Mouse (Mus musculus) neural tube, embryonic 12.5 days (tissue): ENCODE measurements around the gene Dhrs4. TPM values are rescaled to one million over a fixed set of nuclear protein-coding genes. Genes with fewer than 3 reads are reported as not detected.

Source experiments
- ATAC-seq: fragments of 200-750 bp; cut with Nextera tagmentation; 2 replicates; pipeline ENCODE4 v1.8.0; 2017; ENCODE audit warnings: low read depth, mild to moderate bottlenecking, moderate TSS enrichment, moderate library complexity; ENCODE audit not compliant: low FRiP score
- H3K27ac ChIP-seq: fragments of 300-500 bp; sonication (generic); 2 replicates; pipeline ENCODE4 v1.5.1; 2016
- H3K27me3 ChIP-seq: fragments of 300-500 bp; sonication (generic); replicated peaks from 2 replicates; pipeline ENCODE4 v1.6.1; 2016; ENCODE audit warnings: mild to moderate bottlenecking
- H3K36me3 ChIP-seq: fragments of 300-500 bp; sonication (generic); 2 replicates; pipeline ENCODE4 v1.6.1; 2016; ENCODE audit warnings: mild to moderate bottlenecking
- H3K4me1 ChIP-seq: fragments of 300-500 bp; sonication (generic); 2 replicates; pipeline ENCODE4 v1.6.1; 2016
- H3K4me2 ChIP-seq: fragments of 300-500 bp; sonication (generic); replicated peaks from 2 replicates; pipeline ENCODE4 v1.6.1; 2016; ENCODE audit warnings: mild to moderate bottlenecking
- H3K4me3 ChIP-seq: fragments of 300-500 bp; sonication (generic); 2 replicates; pipeline ENCODE4 v1.5.1; 2016
- H3K9ac ChIP-seq: fragments of 300-500 bp; sonication (generic); 2 replicates; pipeline ENCODE4 v1.6.1; 2016; ENCODE audit warnings: mild to moderate bottlenecking
- H3K9me3 ChIP-seq: fragments of 300-500 bp; sonication (generic); 2 replicates; pipeline ENCODE4 v1.6.1; 2016; ENCODE audit warnings: mild to moderate bottlenecking
- WGBS: fragments of 180-500 bp; shearing (Covaris S2); methylation state at CpG from one replicate; pipeline ENCODE4 v1.1.7; 2016; 5-methylcytosine and 5-hydroxymethylcytosine counted together
- polyA plus RNA-seq: library from polyadenylated mRNA; unstranded; fragments of >200 nt; fragmentation: Nextera tagmentation; extraction: Ambion mirVana; gene quantifications from 2 replicates; pipeline ENCODE4 v1.2.1, GENCODE M21; 2016

The Dhrs4 gene
- polyA plus RNA-seq: 41.5 and 41.7 TPM in 2 replicates

DNA sequence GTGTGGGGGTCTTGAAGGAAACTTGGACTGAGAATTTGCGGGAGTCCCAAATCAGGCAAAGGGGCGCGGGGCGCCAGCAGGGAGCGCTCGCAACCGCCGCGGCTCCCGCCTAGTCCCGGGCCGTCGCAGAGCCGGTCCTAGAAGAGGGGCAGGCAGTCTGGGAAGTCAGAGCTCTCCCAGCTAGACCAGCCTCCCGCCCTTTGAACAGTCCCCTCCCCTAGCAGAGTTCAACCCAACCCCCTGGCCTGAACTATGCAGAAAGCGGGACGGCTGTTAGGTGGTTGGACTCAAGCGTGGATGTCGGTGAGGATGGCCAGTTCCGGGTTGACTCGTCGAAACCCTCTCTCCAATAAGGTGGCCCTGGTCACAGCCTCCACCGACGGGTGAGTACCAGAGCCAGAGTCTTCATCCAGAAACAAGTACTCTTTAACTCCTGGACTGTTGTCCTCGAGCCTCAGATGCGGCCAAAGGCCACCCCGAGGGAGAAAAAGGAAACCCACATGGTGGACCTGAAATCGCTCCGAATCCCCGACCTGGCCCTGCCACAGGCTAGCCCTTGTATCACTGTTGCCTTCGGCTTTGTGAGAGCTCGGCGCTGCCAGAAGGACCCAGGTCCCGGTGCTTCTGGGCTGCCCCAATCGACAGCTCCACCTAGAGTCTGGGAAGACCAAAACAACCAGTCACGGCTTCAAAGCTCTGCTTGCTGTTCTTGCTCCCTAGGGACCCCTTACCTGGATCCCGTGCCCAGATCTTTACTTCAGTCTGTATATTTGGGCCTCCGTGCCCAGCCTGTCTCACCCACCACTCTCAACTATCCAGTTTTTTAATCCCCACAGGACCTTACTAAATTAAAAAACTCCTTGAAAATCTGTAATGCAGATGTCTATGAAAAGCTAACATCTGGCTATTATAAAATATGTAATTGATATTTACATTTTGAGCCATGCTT, at the start of gene Dhrs4:
Gene Dhrs4, plus strand, starts transcription at position 108 of the 949 bp plus-strand sequence.
- Histone ChIP-seq H3K27me3 (no peaks in the 10 kb centered on the region), H3K4me2 (peak within 1 kb of the TSS; percentile 58), H3K9me3 (no peaks in the 10 kb centered on the region), H3K4me3 (peak within 1 kb of the TSS; percentile 45), H3K4me1 (no peaks in the 10 kb centered on the region), H3K36me3 (no peaks in the 10 kb centered on the region), H3K27ac (no peak within 1 kb of the TSS), H3K9ac (peak within 1 kb of the TSS; percentile 61)
- under 1% methylated on average over 38 of the region's 38 CpGs for WGBS
- peak; percentile 95 for ATAC-seq

DNA sequence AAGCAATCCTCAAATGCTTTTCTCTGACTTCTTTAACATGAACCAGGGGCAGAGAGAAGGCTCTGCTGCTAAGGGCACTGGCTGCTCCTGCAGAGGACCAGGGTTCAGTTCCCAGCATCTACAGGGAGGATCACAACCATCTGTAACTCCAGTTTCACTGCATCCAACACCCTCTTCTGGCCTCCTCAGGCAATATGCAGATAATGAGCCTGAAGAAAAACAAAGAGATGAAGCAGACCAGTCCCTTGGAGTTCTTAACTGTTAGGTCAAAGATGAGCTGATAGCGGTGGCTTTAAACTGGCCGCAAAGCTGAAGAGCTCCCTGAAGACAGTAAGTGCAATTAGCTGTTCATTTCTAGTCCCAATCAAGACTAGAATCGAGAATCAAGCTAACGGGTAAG, 48.3 kb upstream of the Dhrs4 start:
- no peak overlapping the region for H3K27ac ChIP-seq
- H3K4me2 ChIP-seq: no peak overlapping the region
- no peaks in the 10 kb centered on the region for H3K27me3 ChIP-seq
- H3K9ac ChIP-seq: no peak overlapping the region
- no peaks in the 10 kb centered on the region for H3K36me3 ChIP-seq
- H3K9me3 ChIP-seq: no peaks in the 10 kb centered on the region
- no peak overlapping the region for H3K4me3 ChIP-seq
- no peaks in the 10 kb centered on the region for H3K4me1 ChIP-seq
- no peak for ATAC-seq
- 86% methylated on average over 4 of the region's 4 CpGs for WGBS

DNA sequence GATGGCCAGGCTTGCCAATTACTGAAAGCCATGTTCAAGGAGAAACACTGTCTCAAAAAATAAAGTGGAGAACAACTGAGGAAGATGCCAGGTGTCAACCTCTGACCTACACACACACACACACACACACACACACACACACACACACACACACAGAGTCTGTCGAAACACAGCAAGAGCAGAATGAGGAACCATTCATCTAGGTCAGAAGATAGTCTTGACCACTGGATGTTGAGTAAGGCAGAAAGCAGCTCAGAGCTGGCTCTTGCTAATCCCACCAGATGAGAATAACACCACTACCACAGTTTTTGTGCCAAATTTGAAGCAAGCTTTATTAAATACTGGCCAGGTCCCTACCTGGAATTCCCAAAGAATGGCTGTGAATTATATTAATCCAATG, 45.5 kb upstream of the Dhrs4 start:
- Histone ChIP-seq H3K4me3 (no peak overlapping the region), H3K4me2 (no peak overlapping the region), H3K27ac (no peak overlapping the region), H3K9ac (no peak overlapping the region), H3K9me3 (no peaks in the 10 kb centered on the region), H3K36me3 (no peaks in the 10 kb centered on the region), H3K27me3 (no peaks in the 10 kb centered on the region), H3K4me1 (no peaks in the 10 kb centered on the region)
- 89% methylated on average over 1 of the region's 1 CpGs for WGBS
- no peak for ATAC-seq

DNA sequence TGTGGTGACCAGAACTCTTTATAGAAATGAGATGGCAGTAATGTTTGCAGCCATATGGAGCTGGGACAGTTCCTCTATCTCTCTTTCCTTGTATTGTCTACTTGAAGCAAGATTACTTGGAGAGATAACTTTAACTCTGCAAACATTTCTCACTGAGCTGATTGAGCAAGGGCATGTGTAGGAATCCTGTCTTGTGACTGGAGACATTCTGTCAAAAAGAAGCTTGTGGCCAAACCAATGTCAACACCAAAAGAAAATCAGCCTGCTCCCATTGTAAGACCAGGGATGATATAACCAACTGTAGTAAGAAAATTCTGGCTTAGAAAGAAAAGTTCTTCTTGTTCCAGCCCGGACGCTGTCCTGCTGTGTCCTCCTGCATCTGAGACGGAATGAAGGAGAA, 43.7 kb upstream of the Dhrs4 start:
- H3K9me3 ChIP-seq: no peaks in the 10 kb centered on the region
- H3K27ac ChIP-seq: no peak overlapping the region
- H3K27me3 ChIP-seq: no peaks in the 10 kb centered on the region
- no peaks in the 10 kb centered on the region for H3K36me3 ChIP-seq
- no peak for ATAC-seq
- H3K4me1 ChIP-seq: no peaks in the 10 kb centered on the region
- WGBS: 85% methylated on average over 3 of the region's 3 CpGs
- H3K4me3 ChIP-seq: no peak overlapping the region
- no peak overlapping the region for H3K9ac ChIP-seq
- no peak overlapping the region for H3K4me2 ChIP-seq

DNA sequence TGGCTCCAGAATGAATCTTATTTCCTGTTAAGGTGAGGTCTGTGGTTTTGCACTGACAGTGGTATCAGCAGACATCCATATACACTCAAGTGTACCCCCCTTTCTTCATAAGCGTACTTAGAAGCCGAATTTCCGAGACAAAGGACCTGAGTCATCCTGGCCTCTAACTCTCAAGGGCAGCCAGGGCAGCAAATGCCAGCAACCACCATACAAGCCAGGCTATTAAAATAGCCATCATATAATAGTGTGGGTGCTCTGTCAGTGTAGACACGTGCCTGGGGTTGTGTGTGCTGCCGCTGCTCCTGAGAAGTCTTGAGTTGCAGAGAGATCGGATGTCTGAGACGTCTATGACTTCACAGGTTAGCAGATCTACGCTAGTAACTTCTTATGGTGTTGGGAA, 41.4 kb upstream of the Dhrs4 start:
- Histone ChIP-seq H3K4me1 (no peaks in the 10 kb centered on the region), H3K9me3 (no peaks in the 10 kb centered on the region), H3K27me3 (no peaks in the 10 kb centered on the region), H3K36me3 (no peaks in the 10 kb centered on the region), H3K4me3 (no peak overlapping the region), H3K27ac (no peak overlapping the region), H3K9ac (no peak overlapping the region), H3K4me2 (no peak overlapping the region)
- 88% methylated on average over 8 of the region's 8 CpGs for WGBS
- ATAC-seq: no peak

DNA sequence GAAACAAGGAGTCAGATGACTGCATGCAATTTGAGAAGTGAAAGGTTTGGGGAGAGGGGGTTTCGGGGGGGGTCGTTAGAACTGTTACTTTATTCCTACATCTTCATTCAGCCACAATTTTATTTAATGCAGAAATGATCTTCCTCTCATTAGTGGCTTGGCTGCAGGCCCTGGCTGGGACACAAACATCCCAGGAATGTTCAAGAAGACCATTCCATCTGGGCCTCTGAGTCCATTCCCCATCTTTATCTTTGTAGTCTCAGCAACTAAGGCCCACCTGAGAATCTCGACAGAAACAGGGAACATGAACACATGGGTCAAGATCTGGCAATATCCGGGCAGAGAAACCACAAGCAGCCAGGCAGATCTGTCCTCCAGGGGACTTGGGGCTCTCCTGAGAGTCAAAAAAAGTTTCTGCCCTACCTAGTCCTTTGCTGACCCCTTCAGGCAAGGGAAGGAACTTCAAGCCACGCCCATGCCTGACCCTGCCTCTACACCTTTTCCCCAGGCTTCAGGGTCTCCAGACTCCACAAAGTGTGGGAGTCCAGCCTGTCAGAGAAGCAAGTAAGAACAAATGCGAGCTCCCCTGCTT, 40.3 kb upstream of the Dhrs4 start:
- WGBS: 41% methylated on average over 6 of the region's 6 CpGs
- Histone ChIP-seq H3K4me1 (no peaks in the 10 kb centered on the region), H3K4me2 (no peak overlapping the region), H3K9ac (no peak overlapping the region), H3K27me3 (no peaks in the 10 kb centered on the region), H3K27ac (no peak overlapping the region), H3K36me3 (no peaks in the 10 kb centered on the region), H3K4me3 (no peak overlapping the region), H3K9me3 (no peaks in the 10 kb centered on the region)
- no peak for ATAC-seq

DNA sequence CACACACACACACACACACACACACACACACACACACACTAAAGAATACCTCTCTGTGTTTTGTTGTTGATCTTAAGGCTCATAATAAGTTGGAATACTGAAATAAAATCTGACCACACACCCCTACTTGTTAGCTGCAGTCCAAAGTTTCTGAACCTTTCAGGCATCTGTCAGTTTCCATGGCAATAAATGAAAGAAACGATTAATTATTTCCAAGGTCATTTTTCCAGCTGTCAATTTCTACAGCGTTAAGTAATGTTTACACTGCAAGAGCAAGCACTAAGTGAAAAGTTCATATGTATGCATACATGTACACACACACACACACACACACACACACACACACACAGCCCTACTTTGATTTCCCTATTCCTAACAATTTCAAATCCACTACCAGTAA, 20.9 kb upstream of the Dhrs4 start:
- Histone ChIP-seq H3K27ac (no peak overlapping the region), H3K36me3 (no peaks in the 10 kb centered on the region), H3K9me3 (0 out of 2 replicates have a peak, but pooled peaks cover 4% of the 10 kb centered on the region), H3K4me2 (no peak overlapping the region), H3K9ac (no peak overlapping the region), H3K27me3 (no peaks in the 10 kb centered on the region), H3K4me1 (no peaks in the 10 kb centered on the region), H3K4me3 (no peak overlapping the region)
- WGBS: 84% methylated on average over 2 of the region's 2 CpGs
- no peak for ATAC-seq

DNA sequence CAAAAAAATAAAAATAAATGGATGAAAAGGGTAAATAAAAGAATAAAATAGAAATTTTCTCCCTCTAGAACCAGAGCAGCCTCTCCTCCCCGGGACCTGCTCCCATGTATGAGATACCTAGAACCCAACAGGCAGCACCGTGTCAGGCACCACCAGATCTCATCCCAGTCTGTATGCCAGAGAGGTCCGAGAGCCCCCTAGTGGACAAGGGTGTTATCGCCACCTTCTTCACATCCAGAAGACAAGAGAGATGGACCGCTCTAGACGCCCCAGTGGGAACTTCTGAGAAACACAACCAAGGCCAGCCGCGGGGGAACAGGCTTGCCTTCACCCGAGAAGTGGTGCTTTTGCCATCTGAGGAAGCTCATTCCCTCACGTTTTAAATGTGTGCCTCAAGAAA, 20.3 kb upstream of the Dhrs4 start:
- ATAC-seq: no peak
- Histone ChIP-seq H3K4me2 (no peak overlapping the region), H3K9me3 (0 out of 2 replicates have a peak, but pooled peaks cover 4% of the 10 kb centered on the region), H3K27ac (no peak overlapping the region), H3K4me3 (no peak overlapping the region), H3K9ac (no peak overlapping the region), H3K27me3 (no peaks in the 10 kb centered on the region), H3K36me3 (no peaks in the 10 kb centered on the region), H3K4me1 (no peaks in the 10 kb centered on the region)
- WGBS: 26% methylated on average over 10 of the region's 10 CpGs

DNA sequence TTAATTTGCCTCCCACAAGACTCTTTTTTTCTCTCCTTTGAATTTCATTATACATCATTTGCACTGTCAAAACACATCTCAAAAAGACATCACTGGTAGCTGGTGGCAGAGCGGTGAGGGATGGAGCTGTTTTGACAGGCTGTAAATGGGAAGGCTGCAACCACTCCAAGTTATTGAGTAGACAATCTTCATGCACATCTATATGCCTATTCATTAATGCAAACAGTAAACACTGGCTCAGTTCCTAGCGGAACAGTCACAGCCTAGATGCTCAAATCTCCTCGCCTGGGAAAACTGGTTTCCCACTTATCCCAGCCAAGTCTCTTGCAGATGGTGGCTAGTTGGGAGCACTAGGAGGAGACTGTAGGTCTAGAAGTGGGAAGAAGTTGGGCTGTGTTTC, 19.8 kb upstream of the Dhrs4 start:
- WGBS: 97% methylated on average over 3 of the region's 3 CpGs
- Histone ChIP-seq H3K4me1 (no peaks in the 10 kb centered on the region), H3K4me3 (no peak overlapping the region), H3K9me3 (0 out of 2 replicates have a peak, but pooled peaks cover 4% of the 10 kb centered on the region), H3K9ac (no peak overlapping the region), H3K27me3 (no peaks in the 10 kb centered on the region), H3K36me3 (no peaks in the 10 kb centered on the region), H3K27ac (no peak overlapping the region), H3K4me2 (no peak overlapping the region)
- ATAC-seq: no peak

DNA sequence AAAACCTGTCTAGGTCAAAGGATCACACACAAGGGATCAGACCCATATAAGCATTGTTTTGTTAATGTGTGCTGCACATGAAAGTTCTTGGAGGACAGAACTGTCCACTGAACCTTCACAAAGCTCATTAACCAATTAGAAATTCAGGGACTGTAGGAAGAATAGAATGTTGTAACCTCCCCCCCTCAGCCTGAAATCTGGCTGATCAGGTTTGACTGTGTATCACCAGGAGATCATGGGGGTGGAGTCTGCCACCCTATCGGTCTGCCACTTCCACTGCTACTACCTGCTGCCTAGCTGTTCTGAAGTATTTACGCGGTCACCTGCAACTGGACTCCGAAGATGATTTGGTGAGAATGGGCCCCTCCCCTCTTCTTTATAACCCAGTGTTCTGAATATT, 18.8 kb upstream of the Dhrs4 start:
- Histone ChIP-seq H3K27me3 (no peaks in the 10 kb centered on the region), H3K27ac (no peak overlapping the region), H3K4me3 (no peak overlapping the region), H3K4me2 (no peak overlapping the region), H3K9ac (no peak overlapping the region), H3K36me3 (no peaks in the 10 kb centered on the region), H3K9me3 (0 out of 2 replicates have a peak, but pooled peaks cover 4% of the 10 kb centered on the region), H3K4me1 (no peaks in the 10 kb centered on the region)
- 69% methylated on average over 4 of the region's 4 CpGs for WGBS
- no peak for ATAC-seq

DNA sequence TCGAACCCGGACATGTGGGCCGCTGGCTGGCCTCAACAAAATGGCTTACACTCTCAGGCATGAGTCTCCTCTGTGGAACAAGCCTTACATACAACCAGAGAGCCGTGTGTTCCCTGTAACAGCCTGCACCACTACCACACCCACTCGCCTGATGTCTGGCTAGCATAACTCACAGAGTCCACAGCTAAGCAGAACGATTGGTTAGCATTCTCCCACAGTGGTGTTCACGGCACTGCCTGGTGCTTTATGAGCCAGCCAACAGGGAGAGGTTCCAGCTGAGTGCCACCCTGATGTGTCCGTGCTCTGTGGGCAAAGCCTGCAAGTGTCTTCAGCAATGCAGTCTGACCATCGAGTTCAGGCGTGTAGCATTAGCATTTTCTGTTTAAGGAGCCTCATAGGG, 18.3 kb upstream of the Dhrs4 start:
- 79% methylated on average over 10 of the region's 10 CpGs for WGBS
- Histone ChIP-seq H3K4me2 (no peak overlapping the region), H3K27ac (no peak overlapping the region), H3K9me3 (0 out of 2 replicates have a peak, but pooled peaks cover 4% of the 10 kb centered on the region), H3K36me3 (no peaks in the 10 kb centered on the region), H3K9ac (no peak overlapping the region), H3K4me1 (no peaks in the 10 kb centered on the region), H3K4me3 (no peak overlapping the region), H3K27me3 (no peaks in the 10 kb centered on the region)
- ATAC-seq: no peak

DNA sequence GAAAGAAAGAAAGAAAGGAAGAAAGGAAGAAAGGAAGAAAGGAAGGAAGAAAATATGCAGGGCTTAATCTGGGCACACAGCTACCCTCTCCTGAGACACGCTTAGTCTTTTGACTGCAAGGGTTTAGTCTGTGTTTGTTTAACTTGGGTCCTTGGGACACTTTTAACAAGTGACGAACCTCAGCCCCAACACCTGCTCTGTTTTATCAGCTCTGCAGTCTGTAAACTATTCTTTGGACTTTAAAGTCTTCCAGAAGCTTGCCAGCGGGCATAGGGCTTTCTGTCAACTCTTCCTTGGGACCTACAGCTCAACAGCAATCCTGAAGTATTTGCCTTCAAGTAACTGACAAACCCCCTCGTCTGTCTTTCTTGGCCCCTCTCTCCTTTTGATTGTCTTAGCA, 16.8 kb upstream of the Dhrs4 start:
- Histone ChIP-seq H3K9me3 (no peaks in the 10 kb centered on the region), H3K4me1 (no peaks in the 10 kb centered on the region), H3K27ac (no peak overlapping the region), H3K27me3 (no peaks in the 10 kb centered on the region), H3K9ac (no peak overlapping the region), H3K4me2 (no peak overlapping the region), H3K36me3 (no peaks in the 10 kb centered on the region), H3K4me3 (no peak overlapping the region)
- ATAC-seq: no peak
- WGBS: 68% methylated on average over 4 of the region's 4 CpGs
